Mouse (Mus musculus): ENCODE data around the gene Akap13. TPM values are rescaled to one million over a fixed set of nuclear protein-coding genes. Genes with fewer than 3 reads are reported as not detected.
A peak's percentile ranks its signal among the peaks of the same experiment; 100 is the strongest.

Akap13 gene
- total and polyA plus RNA-seq, 2 experiments from 2014 or later = 34.2 to 113 TPM

- Histone ChIP-seq H3K4me1 (ENCODE audit: control insufficient read depth, insufficient read depth) (no peaks in the 10 kb centered on the region), H3K4me3 (ENCODE audit: low read depth, low read length) (no peak overlapping the region), H3K9me3 (replicated peaks; ENCODE audit: control insufficient read depth, low read length) (no peaks in the 10 kb centered on the region), H3K27ac (ENCODE audit: low read depth) (no peak overlapping the region), H3K27me3 (ENCODE audit: control insufficient read depth, insufficient read depth, low read length) (no peaks in the 10 kb centered on the region), H3K36me3 (replicated peaks; ENCODE audit: control insufficient read depth, insufficient read depth, low read length) (peaks cover 86% of the 10 kb centered on the region), H3K4me2 (ENCODE audit: low read depth, low read length) (no peak overlapping the region), H3K9ac (replicated peaks; ENCODE audit: low read depth, low read length) (no peak overlapping the region)
- no peak for TF ChIP-seq CTCF (IDR thresholded peaks at IDR 0.05; ENCODE audit: low read depth)
- TF ChIP-seq EP300 (IDR thresholded peaks at IDR 0.05; ENCODE audit: low read depth) = no peak
- DNase-seq (ENCODE audit: low spot score) (no peak), ATAC-seq (ENCODE audit: insufficient read depth, low read depth) (no peak)
- 70% methylated on average over 3 of the region's 3 CpGs for WGBS
Observed at GRCm38 (mm10) chr7:75702966-75703645, 247.8 kb downstream of the Akap13 start.

- Histone ChIP-seq H3K4me3 (ENCODE audit: low read depth, low read length) (no peak overlapping the region), H3K4me1 (ENCODE audit: control insufficient read depth, insufficient read depth) (no peaks in the 10 kb centered on the region), H3K27ac (ENCODE audit: low read depth) (no peak overlapping the region), H3K4me2 (ENCODE audit: low read depth, low read length) (no peak overlapping the region), H3K9ac (replicated peaks; ENCODE audit: low read depth, low read length) (no peak overlapping the region), H3K36me3 (replicated peaks; ENCODE audit: control insufficient read depth, insufficient read depth, low read length) (peaks cover 90% of the 10 kb centered on the region), H3K27me3 (ENCODE audit: control insufficient read depth, insufficient read depth, low read length) (no peaks in the 10 kb centered on the region), H3K9me3 (replicated peaks; ENCODE audit: control insufficient read depth, low read length) (no peaks in the 10 kb centered on the region)
- WGBS = 92% methylated on average over 6 of the region's 6 CpGs
- DNase-seq (ENCODE audit: low spot score) (no peak), ATAC-seq (ENCODE audit: insufficient read depth, low read depth) (no peak)
- TF ChIP-seq CTCF (IDR thresholded peaks at IDR 0.05; ENCODE audit: low read depth) = no peak
- no peak for TF ChIP-seq EP300 (IDR thresholded peaks at IDR 0.05; ENCODE audit: low read depth)
Observed at GRCm38 (mm10) chr7:75704862-75705261, 249.5 kb downstream of the Akap13 start.

- H3K4me1 ChIP-seq (ENCODE audit: control insufficient read depth, insufficient read depth) = peaks cover 15% of the 10 kb centered on the region
- peaks cover 63% of the 10 kb centered on the region for H3K36me3 ChIP-seq (replicated peaks; ENCODE audit: control insufficient read depth, insufficient read depth, low read length)
- no peak overlapping the region for H3K4me2 ChIP-seq (ENCODE audit: low read depth, low read length)
- 95% methylated on average over 4 of the region's 4 CpGs for WGBS
- no peak for ATAC-seq (ENCODE audit: insufficient read depth, low read depth)
- no peak overlapping the region for H3K27ac ChIP-seq (ENCODE audit: low read depth)
- no peak for DNase-seq (ENCODE audit: low spot score)
- no peak overlapping the region for H3K4me3 ChIP-seq (ENCODE audit: low read depth, low read length)
- no peak overlapping the region for H3K9ac ChIP-seq (replicated peaks; ENCODE audit: low read depth, low read length)
- TF ChIP-seq CTCF (IDR thresholded peaks at IDR 0.05; ENCODE audit: low read depth) (no peak), EP300 (IDR thresholded peaks at IDR 0.05; ENCODE audit: low read depth) (no peak)
- no peaks in the 10 kb centered on the region for H3K9me3 ChIP-seq (replicated peaks; ENCODE audit: control insufficient read depth, low read length)
- no peaks in the 10 kb centered on the region for H3K27me3 ChIP-seq (ENCODE audit: control insufficient read depth, insufficient read depth, low read length)
Observed at GRCm38 (mm10) chr7:75709936-75710335, 254.6 kb downstream of the Akap13 start.

GRCm38 (mm10) chr7:75710920-75711319, 255.6 kb downstream of the Akap13 start:
- Histone ChIP-seq H3K27me3 (ENCODE audit: control insufficient read depth, insufficient read depth, low read length) (no peaks in the 10 kb centered on the region), H3K4me3 (ENCODE audit: low read depth, low read length) (no peak overlapping the region), H3K9ac (replicated peaks; ENCODE audit: low read depth, low read length) (no peak overlapping the region), H3K9me3 (replicated peaks; ENCODE audit: control insufficient read depth, low read length) (no peaks in the 10 kb centered on the region), H3K4me1 (ENCODE audit: control insufficient read depth, insufficient read depth) (peaks cover 25% of the 10 kb centered on the region), H3K36me3 (replicated peaks; ENCODE audit: control insufficient read depth, insufficient read depth, low read length) (peaks cover 55% of the 10 kb centered on the region), H3K4me2 (ENCODE audit: low read depth, low read length) (no peak overlapping the region), H3K27ac (ENCODE audit: low read depth) (peak overlapping the region; percentile 60; the same call in 1 of the 2 replicates)
- DNase-seq (ENCODE audit: low spot score) (no peak), ATAC-seq (ENCODE audit: insufficient read depth, low read depth) (no peak)
- WGBS = 84% methylated on average over 6 of the region's 6 CpGs
- TF ChIP-seq CTCF (IDR thresholded peaks at IDR 0.05; ENCODE audit: low read depth) = no peak
- no peak for TF ChIP-seq EP300 (IDR thresholded peaks at IDR 0.05; ENCODE audit: low read depth)

- ATAC-seq (ENCODE audit: insufficient read depth, low read depth) (no peak), DNase-seq (ENCODE audit: low spot score) (no peak)
- peaks cover 30% of the 10 kb centered on the region for H3K4me1 ChIP-seq (ENCODE audit: control insufficient read depth, insufficient read depth)
- peak overlapping the region; percentile 60 for H3K27ac ChIP-seq (ENCODE audit: low read depth)
- H3K4me3 ChIP-seq (ENCODE audit: low read depth, low read length) = no peak overlapping the region
- H3K4me2 ChIP-seq (ENCODE audit: low read depth, low read length) = no peak overlapping the region
- H3K36me3 ChIP-seq (replicated peaks; ENCODE audit: control insufficient read depth, insufficient read depth, low read length) = peaks cover 49% of the 10 kb centered on the region
- 59% methylated on average over 2 of the region's 2 CpGs for WGBS
- no peaks in the 10 kb centered on the region for H3K9me3 ChIP-seq (replicated peaks; ENCODE audit: control insufficient read depth, low read length)
- TF ChIP-seq CTCF (IDR thresholded peaks at IDR 0.05; ENCODE audit: low read depth) = no peak
- TF ChIP-seq EP300 (IDR thresholded peaks at IDR 0.05; ENCODE audit: low read depth) = no peak
- H3K27me3 ChIP-seq (ENCODE audit: control insufficient read depth, insufficient read depth, low read length) = no peaks in the 10 kb centered on the region
- no peak overlapping the region for H3K9ac ChIP-seq (replicated peaks; ENCODE audit: low read depth, low read length)
Observed at GRCm38 (mm10) chr7:75711436-75711835, 256.1 kb downstream of the Akap13 start.

- Histone ChIP-seq H3K9me3 (replicated peaks; ENCODE audit: control insufficient read depth, low read length) (no peaks in the 10 kb centered on the region), H3K27ac (ENCODE audit: low read depth) (peak overlapping the region; percentile 60), H3K9ac (replicated peaks; ENCODE audit: low read depth, low read length) (no peak overlapping the region), H3K4me3 (ENCODE audit: low read depth, low read length) (no peak overlapping the region), H3K36me3 (replicated peaks; ENCODE audit: control insufficient read depth, insufficient read depth, low read length) (peaks cover 42% of the 10 kb centered on the region), H3K27me3 (ENCODE audit: control insufficient read depth, insufficient read depth, low read length) (no peaks in the 10 kb centered on the region), H3K4me1 (ENCODE audit: control insufficient read depth, insufficient read depth) (peaks cover 38% of the 10 kb centered on the region), H3K4me2 (ENCODE audit: low read depth, low read length) (no peak overlapping the region)
- WGBS = 61% methylated on average over 2 of the region's 2 CpGs
- ATAC-seq (ENCODE audit: insufficient read depth, low read depth) = no peak
- no peak for DNase-seq (ENCODE audit: low spot score)
- TF ChIP-seq EP300 (IDR thresholded peaks at IDR 0.05; ENCODE audit: low read depth) (no peak), CTCF (IDR thresholded peaks at IDR 0.05; ENCODE audit: low read depth) (no peak)
Observed at GRCm38 (mm10) chr7:75712808-75713207, 257.5 kb downstream of the Akap13 start.

Measured in heart, postnatal 0 days (tissue).